8 mouse cellular contexts compared by ENCODE assay signal in genomic region chr5:123039120-123039752, GRCm38 (mm10). TPM values are rescaled to one million over a fixed set of nuclear protein-coding genes. Genes with fewer than 3 reads are reported as not detected.
DNase-seq lines count a peak whose midpoint lies in the region; ATAC-seq lines count a peak whose summit lies in the region.

No protein-coding gene starts in this region.

- no peak overlapping the region for H3K27ac ChIP-seq in embryonic facial prominence, embryonic 13.5 days
- H3K27ac ChIP-seq in heart, embryonic 11.5 days (ENCODE audit: low read depth, low read length) = no peak overlapping the region

- ATAC-seq in embryonic facial prominence, embryonic 13.5 days (ENCODE audit: insufficient number of reproducible peaks, insufficient read depth, low FRiP score, low TSS enrichment, low read depth) = 0 out of 2 replicates have a peak, but pooled peaks have one; percentile 43
- ATAC-seq in heart, embryonic 11.5 days (replicated peaks; ENCODE audit: insufficient number of reproducible peaks, low FRiP score, low TSS enrichment) = peak; percentile 58; the same call in 1 of the 2 replicates

- DNase-seq in ovary, postnatal 36 days (ENCODE audit: low spot score) = peak; percentile 75
- DNase-seq in ovary, postnatal 10 days (ENCODE audit: low spot score) = no peak
- peak; percentile 88 for DNase-seq in kidney, adult 9 months
- peak; percentile 92 for DNase-seq in lung, postnatal 10 days
- DNase-seq in retina, embryonic 14.5 days (ENCODE audit: low spot score) = peak; percentile 58
- no peak for DNase-seq in frontal cortex, postnatal 36 days (ENCODE audit: low spot score in 2 of 2)

- peak overlapping the region; percentile 33 for H3K4me3 ChIP-seq in embryonic facial prominence, embryonic 13.5 days
- peak overlapping the region; percentile 35 for H3K4me3 ChIP-seq in heart, embryonic 11.5 days (ENCODE audit: low read depth, low read length)

- 3% methylated on average over 25 of the region's 25 CpGs for WGBS in embryonic facial prominence, embryonic 13.5 days
- WGBS in heart, embryonic 11.5 days (ENCODE audit: insufficient replicate concordance) = 1% methylated on average over 25 of the region's 25 CpGs

- H3K27me3 ChIP-seq in embryonic facial prominence, embryonic 13.5 days = no peaks in the 10 kb centered on the region
- no peaks in the 10 kb centered on the region for H3K27me3 ChIP-seq in heart, embryonic 11.5 days (ENCODE audit: control insufficient read depth, insufficient read depth, low read length)

- H3K36me3 ChIP-seq in embryonic facial prominence, embryonic 13.5 days = no peaks in the 10 kb centered on the region
- no peaks in the 10 kb centered on the region for H3K36me3 ChIP-seq in heart, embryonic 11.5 days (ENCODE audit: control insufficient read depth, insufficient read depth, low read length)

- H3K4me1 ChIP-seq in embryonic facial prominence, embryonic 13.5 days = peaks cover 10% of the 10 kb centered on the region
- peaks cover 3% of the 10 kb centered on the region; the same call in 1 of the 2 replicates for H3K4me1 ChIP-seq in heart, embryonic 11.5 days (ENCODE audit: control insufficient read depth, insufficient read depth, low read length)

- H3K4me2 ChIP-seq in embryonic facial prominence, embryonic 13.5 days = peak overlapping the region; percentile 59
- peak overlapping the region; percentile 64 for H3K4me2 ChIP-seq in heart, embryonic 11.5 days

- H3K9me3 ChIP-seq in embryonic facial prominence, embryonic 13.5 days = no peaks in the 10 kb centered on the region
- H3K9me3 ChIP-seq in heart, embryonic 11.5 days (replicated peaks; ENCODE audit: control insufficient read depth, low read length) = no peaks in the 10 kb centered on the region

- no peak overlapping the region for H3K9ac ChIP-seq in embryonic facial prominence, embryonic 13.5 days
- H3K9ac ChIP-seq in heart, embryonic 11.5 days (ENCODE audit: low read depth, low read length) = peak overlapping the region; percentile 6; the same call in 1 of the 2 replicates

RNA-seq across cellular contexts. Expression of gene Morn3, which starts 7.6 kb away (rescaled TPM):
- not detected in 2 replicates for polyA plus RNA-seq in embryonic facial prominence, embryonic 13.5 days (2015; fragmentation: Nextera tagmentation; extraction: Ambion mirVana)
- polyA plus RNA-seq in heart, embryonic 11.5 days (2014; fragmentation: Nextera tagmentation; extraction: Ambion mirVana) = 0.69 TPM in 1 of 2 replicates, not detected in the other

RNA-seq across cellular contexts. Expression of gene Orai1, which starts 24.4 kb away (rescaled TPM):
- polyA plus RNA-seq in embryonic facial prominence, embryonic 13.5 days (2015; fragmentation: Nextera tagmentation; extraction: Ambion mirVana) = 10.4 and 12.5 TPM in 2 replicates
- 12.5 and 15.1 TPM in 2 replicates for polyA plus RNA-seq in heart, embryonic 11.5 days (2014; fragmentation: Nextera tagmentation; extraction: Ambion mirVana)

RNA-seq across cellular contexts. Expression of gene Tmem120b, which starts 29.0 kb away (rescaled TPM):
- polyA plus RNA-seq in embryonic facial prominence, embryonic 13.5 days (2015; fragmentation: Nextera tagmentation; extraction: Ambion mirVana) = 14.4 and 15.8 TPM in 2 replicates
- 9.6 and 11.4 TPM in 2 replicates for polyA plus RNA-seq in heart, embryonic 11.5 days (2014; fragmentation: Nextera tagmentation; extraction: Ambion mirVana)

RNA-seq across cellular contexts. Expression of gene Kdm2b, which starts 49.6 kb away (rescaled TPM):
- 61.6 and 61.9 TPM in 2 replicates for polyA plus RNA-seq in embryonic facial prominence, embryonic 13.5 days (2015; fragmentation: Nextera tagmentation; extraction: Ambion mirVana)
- polyA plus RNA-seq in heart, embryonic 11.5 days (2014; fragmentation: Nextera tagmentation; extraction: Ambion mirVana) = 26.5 and 28.8 TPM in 2 replicates

Comparison
In these comparisons a context has a peak if more than half of its experiments do, and no peak if none do; other contexts are left out.
1. DNase-seq: peak in ovary, postnatal 36 days (single experiment), kidney, adult 9 months (single experiment), lung, postnatal 10 days (single experiment) and retina, embryonic 14.5 days (single experiment); none in ovary, postnatal 10 days (single experiment) and frontal cortex, postnatal 36 days (0 of 2).